Mouse (Mus musculus) gastrocnemius, adult 2 months (tissue): ENCODE results near the gene Tmem200b. TPM values are rescaled to one million over a fixed set of nuclear protein-coding genes. Genes with fewer than 3 reads are reported as not detected.

Source experiments
- DNase-seq: peaks from one replicate; pipeline ENCODE4 v3.0.0; 2022
- H3K27ac ChIP-seq: fragments of 200-600 bp; 2 replicates; pipeline ENCODE4 v1.8.1; 2022; ENCODE audit warnings: mild to moderate bottlenecking
- H3K4me3 ChIP-seq: fragments of 200-600 bp; 2 replicates; pipeline ENCODE4 v1.8.1; 2022; ENCODE audit warnings: mild to moderate bottlenecking, moderate library complexity
- CTCF ChIP-seq: fragments of 200-600 bp; IDR thresholded peaks from 2 replicates; pipeline ENCODE4 v1.8.1; 2022; ENCODE audit warnings: antibody characterized with exemption, mild to moderate bottlenecking, moderate library complexity
- intact Hi-C: fragments of 180-260 bp; cut with DNase I; formaldehyde crosslinking; loops from one replicate; pipeline ENCODE4 v1.15.1; 2025
- total RNA-seq, 2 experiments: library from RNA; stranded (reverse); gene quantifications; 2 replicates each; pipeline ENCODE4 v1.2.3; 2021

Tmem200b gene
- total RNA-seq, 2 experiments from 2014 or later = 1.2 to 4.0 TPM

DNA sequence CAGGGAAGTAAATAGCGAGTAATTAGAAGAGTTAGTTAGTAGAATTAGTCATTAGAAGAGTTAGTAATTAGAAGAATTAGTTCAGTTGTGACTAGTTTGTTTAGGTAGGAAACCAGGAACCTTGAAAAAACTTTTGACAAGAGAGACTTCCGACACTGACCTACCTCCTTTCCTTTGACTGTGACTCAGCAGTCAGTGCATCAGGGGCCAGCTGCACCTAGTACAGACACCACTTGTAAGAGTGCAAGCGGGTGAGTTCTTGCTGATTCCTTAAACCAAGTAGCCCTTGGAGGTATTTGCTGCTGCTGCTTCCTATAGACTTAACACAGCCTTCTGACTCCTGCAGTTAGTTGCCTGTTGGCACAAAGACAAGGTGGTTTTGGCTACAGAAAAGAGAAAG lies 30.9 kb upstream of the Tmem200b start:
- H3K4me3 ChIP-seq = no peak overlapping the region
- H3K27ac ChIP-seq = peak overlapping the region; percentile 20; the same call in 1 of the 2 replicates
- intact Hi-C loops = no loop called here
- no peak for DNase-seq
- TF ChIP-seq CTCF = no peak

GRCm38 (mm10) chr4:131897109-131897508 lies 24.5 kb upstream of the Tmem200b start:
- intact Hi-C loops = no loop called here
- H3K27ac ChIP-seq = no peak overlapping the region
- no peak overlapping the region for H3K4me3 ChIP-seq
- no peak for TF ChIP-seq CTCF
- DNase-seq = no peak

DNA sequence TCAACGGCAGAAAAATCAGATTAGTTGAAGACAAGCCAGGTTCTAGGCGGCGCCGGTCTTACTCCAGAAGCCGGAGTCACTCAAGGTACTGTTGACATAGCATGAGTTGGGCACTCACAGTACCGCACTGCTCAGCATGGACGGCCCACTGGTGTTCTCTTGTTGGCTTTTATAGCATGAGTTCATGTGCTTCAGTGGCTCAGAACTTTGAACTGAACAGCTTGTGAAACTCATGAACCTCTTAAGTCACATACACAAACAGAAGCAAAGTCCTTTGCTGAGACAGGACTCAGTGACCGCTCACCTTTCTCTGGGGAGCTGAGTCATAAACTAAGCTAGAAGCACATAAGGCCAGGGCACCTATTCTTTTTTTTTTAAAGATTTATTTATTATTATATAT lies 23.8 kb upstream of the Tmem200b start:
- intact Hi-C loops = no loop called here
- peak; percentile 11 for DNase-seq
- no peak for TF ChIP-seq CTCF
- Histone ChIP-seq H3K27ac (no peak overlapping the region), H3K4me3 (no peak overlapping the region)

GRCm38 (mm10) chr4:131898503-131899179 lies 22.9 kb upstream of the Tmem200b start:
- no peak overlapping the region for H3K4me3 ChIP-seq
- H3K27ac ChIP-seq = peak overlapping the region; percentile 50
- intact Hi-C loops = no loop called here
- DNase-seq = peak; percentile 55
- no peak for TF ChIP-seq CTCF

DNA sequence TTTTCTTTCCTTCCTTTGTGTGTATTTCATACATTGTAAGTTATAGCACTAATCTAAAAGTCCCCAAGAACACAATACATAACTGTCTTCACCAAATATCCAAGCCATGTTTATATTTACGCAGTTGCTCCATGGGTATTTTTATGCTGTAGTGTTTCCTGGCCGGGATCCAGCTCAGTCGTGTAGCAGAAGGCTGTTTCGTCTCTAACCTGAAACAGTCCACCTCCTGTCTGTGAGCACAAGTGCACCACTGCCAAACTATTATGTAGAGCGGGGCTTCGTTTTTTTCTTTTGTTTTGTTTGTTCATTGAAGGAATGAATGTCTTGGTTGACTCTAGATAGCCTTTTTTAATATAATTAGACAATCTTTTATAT lies 22.4 kb upstream of the Tmem200b start:
- no peak for TF ChIP-seq CTCF
- H3K4me3 ChIP-seq = no peak overlapping the region
- peak; percentile 43 for DNase-seq
- H3K27ac ChIP-seq = peak overlapping the region; percentile 50; the same call in 1 of the 2 replicates
- intact Hi-C loops = no loop called here

DNA sequence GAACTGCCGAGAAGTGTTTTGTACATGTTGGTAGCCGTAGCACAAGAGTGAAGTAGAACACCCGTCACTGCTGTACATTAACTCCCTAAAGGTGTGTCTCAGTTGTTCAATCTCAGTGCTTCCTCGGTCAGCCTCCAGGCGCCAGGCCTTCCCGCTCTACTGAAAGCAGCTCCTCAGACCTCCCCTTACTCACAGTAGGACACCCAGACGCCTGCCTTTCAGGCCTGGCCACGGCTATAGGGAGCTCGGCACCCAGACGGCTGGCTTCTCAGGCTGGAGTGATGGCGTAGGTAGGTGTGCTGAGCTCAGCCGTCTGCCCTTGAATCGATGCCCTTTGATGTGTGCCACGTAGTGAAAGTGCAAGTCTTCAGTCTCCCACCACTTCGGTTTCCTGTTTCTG lies 20.5 kb upstream of the Tmem200b start:
- TF ChIP-seq CTCF = no peak
- no peak overlapping the region for H3K4me3 ChIP-seq
- peak; percentile 6 for DNase-seq
- intact Hi-C loops = no loop called here
- no peak overlapping the region for H3K27ac ChIP-seq

GRCm38 (mm10) chr4:131904478-131904877 lies 17.1 kb upstream of the Tmem200b start:
- Histone ChIP-seq H3K27ac (no peak overlapping the region), H3K4me3 (no peak overlapping the region)
- TF ChIP-seq CTCF = peak; percentile 56
- peak; percentile 32 for DNase-seq
- intact Hi-C loops = no loop called here

- Histone ChIP-seq H3K4me3 (no peak overlapping the region), H3K27ac (no peak overlapping the region)
- TF ChIP-seq CTCF = no peak
- intact Hi-C loops = no loop called here
- DNase-seq = no peak
These were observed 15.1 kb upstream of the Tmem200b start for GRCm38 (mm10) chr4:131906423-131906822.

DNA sequence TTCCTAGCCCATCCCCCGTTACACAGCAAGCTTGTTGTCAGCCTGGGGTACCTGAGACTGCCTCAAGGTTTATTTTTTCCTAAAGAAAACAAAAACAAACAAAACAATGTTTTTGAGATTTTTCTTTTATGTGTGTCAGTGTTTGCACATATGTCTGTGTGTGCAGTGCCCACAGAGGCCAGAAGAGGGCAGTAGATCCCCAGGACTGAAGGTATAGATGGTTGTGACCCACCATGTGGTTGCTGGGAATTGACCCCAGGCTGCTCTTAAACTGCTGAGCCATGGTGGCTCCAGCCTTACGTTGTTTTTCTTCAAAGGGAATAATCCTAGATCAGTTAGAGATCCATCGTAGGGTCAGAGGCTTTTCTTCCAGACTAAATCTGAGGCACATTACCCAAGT lies 13.7 kb upstream of the Tmem200b start:
- H3K4me3 ChIP-seq = no peak overlapping the region
- TF ChIP-seq CTCF = peak; percentile 38; the same call in 1 of the 2 replicates
- H3K27ac ChIP-seq = no peak overlapping the region
- intact Hi-C loops = no loop called here
- no peak for DNase-seq

- TF ChIP-seq CTCF = no peak
- DNase-seq = no peak
- intact Hi-C loops = no loop called here
- H3K4me3 ChIP-seq = peak overlapping the region; percentile 22
- H3K27ac ChIP-seq = peak overlapping the region; percentile 58
These were observed 11.2 kb upstream of the Tmem200b start for GRCm38 (mm10) chr4:131910237-131910994.

DNA sequence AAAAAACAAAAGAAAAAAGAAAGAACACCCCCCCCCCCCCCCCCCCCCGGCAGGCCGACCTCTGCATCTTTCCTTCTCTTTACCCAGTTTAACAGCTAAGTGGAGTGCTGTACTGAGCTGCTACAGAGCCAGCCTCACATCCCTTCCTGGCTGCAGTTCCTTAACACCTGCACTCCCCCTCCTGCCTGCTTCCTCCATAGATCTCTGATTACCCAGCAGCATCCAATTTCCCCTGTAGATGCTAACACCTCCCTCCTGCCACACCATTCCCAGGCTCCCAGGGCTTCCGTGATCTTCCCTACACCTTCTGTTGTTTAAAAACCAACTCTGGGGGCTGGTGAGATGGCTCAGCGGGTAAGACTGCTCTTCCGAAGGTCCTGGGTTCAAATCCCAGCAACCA lies 10.1 kb upstream of the Tmem200b start:
- no peak overlapping the region for H3K27ac ChIP-seq
- no peak overlapping the region for H3K4me3 ChIP-seq
- DNase-seq = no peak
- no peak for TF ChIP-seq CTCF
- intact Hi-C loops = no loop called here

GRCm38 (mm10) chr4:131913526-131913925 lies 8.0 kb upstream of the Tmem200b start:
- intact Hi-C loops = no loop called here
- DNase-seq = no peak
- TF ChIP-seq CTCF = no peak
- Histone ChIP-seq H3K27ac (peak overlapping the region; percentile 49), H3K4me3 (no peak overlapping the region)

GRCm38 (mm10) chr4:131914046-131914643 lies 7.4 kb upstream of the Tmem200b start:
- no peak overlapping the region for H3K27ac ChIP-seq
- no peak overlapping the region for H3K4me3 ChIP-seq
- no peak for TF ChIP-seq CTCF
- intact Hi-C loops = no loop called here
- peak; percentile 16 for DNase-seq
